Mouse (Mus musculus) kidney, postnatal 25 days (tissue): ENCODE measurements at regions not wholly inside any gene's neighbourhood (a gene's known extent, or its start where the extent isn't known, plus 50 kb on each side); places are given as distances from the start of the nearest gene placed in this dataset.
A peak's percentile ranks its signal among the peaks of the same experiment; 100 is the strongest.

ENCODE experiments used
- DNase-seq, 2 experiments: peaks; one replicate each; pipeline ENCODE4 v3.0.0; 2021; ENCODE audit warnings: mixed read lengths in 2 of 2

- DNase-seq: no peak
These were observed 51.8 kb downstream of the Calml3 start for GRCm38 (mm10) chr13:3752334-3752733.

DNA sequence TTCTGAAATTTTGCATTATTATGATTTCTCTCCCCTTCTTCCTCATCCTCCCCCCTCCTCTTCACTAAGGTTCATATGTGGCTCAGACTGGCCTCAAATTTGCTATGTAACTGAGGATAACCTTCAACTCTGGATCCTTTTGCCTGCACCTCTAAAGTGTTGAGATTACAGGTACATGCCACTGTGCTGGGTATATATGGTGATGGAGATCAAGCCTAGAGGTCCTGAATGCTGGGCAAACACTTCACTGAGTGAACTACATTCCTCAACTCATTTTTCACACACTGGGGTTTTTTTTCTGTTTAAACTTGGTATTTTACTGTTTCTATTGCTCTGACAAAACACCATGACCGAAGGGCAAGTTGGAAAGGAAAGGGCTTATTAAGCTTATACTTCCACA is 52.9 kb downstream of the Calml3 start:
- DNase-seq: no peak

- DNase-seq: peak; percentile 81 to 92
These were observed 53.4 kb downstream of the Calml3 start for GRCm38 (mm10) chr13:3750756-3751155.

- DNase-seq: peak; percentile 8 to 66
These were observed 54.5 kb downstream of the Calml3 start for GRCm38 (mm10) chr13:3749646-3750045.

- no peak for DNase-seq
These were observed 55.3 kb downstream of the Calml3 start for GRCm38 (mm10) chr13:3748859-3749258.

DNA sequence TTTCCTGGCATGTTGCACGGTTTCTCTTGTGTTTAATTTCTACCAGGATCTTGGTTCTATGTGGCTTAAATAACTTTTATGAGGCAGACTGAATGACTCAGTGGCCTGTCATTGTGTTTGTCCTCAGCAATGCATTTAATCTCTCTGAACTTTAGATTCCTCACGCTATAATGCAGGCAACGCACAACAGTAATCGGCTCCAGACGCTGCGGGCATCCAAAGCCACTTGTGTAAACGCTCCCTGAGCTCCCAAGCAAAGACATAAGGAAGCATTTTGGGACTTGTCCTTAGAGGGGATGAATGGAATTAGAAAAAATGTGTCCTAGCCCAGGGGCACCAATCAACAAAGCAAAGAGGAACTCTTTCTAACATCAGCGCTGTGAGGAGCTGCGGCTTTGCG is 57.6 kb downstream of the Calml3 start:
- DNase-seq: no peak

DNA sequence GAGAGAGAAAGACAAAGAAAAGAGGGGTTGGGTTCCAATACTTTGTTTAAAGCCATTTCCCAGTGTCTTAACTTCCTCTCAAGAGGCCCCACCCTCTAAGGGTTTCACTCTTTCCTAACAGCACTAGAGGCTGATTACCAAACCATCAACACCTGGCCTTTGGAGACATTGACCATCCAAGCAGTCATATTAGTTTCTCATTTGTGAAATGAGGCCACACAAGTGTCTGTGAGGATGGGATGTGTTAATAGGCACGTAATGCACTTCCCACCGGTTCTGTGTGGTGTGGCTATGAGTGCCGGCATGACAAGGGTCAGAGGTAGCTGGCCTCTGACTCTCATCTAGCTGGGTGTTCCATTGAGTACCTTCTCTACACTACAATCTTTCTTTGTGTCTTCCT is 59.2 kb downstream of the Calml3 start:
- no peak for DNase-seq

DNA sequence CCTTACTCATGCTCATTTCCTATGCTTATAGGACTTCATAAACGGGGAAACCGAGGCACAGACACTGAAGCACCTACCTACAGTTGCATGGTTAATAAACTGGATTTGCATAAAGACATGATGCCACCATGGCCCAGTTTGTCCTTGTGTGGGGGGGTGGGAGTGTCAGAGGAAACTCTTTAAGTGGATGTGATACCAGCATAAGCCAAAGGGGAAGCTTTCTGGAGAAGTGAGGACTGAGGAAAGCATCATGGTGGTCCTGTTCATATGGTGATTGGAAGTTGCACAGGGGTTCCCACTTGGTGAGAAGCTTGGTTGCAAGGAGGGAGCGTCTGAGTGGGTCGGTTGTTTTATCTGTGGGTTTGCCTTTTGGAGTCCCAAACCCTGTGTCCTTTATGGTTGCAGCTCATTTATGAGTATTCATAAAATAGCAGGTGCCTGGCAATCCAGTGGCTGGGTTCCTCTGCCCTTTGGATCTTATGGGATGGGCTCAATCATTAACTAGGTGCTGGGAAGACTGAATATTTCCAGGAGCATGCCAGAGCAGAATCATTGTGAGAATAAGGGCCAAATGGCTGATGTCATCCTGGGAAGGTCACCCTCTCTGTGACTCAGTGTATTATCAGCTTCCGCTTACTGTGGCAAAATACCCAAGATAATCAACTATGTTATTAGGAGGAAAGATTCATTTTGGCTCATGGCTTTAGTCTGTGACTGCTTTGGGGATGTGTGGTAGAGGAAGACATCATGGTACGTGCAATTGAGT is 60.2 kb downstream of the Calml3 start:
- peak; percentile 48 to 57 for DNase-seq

DNA sequence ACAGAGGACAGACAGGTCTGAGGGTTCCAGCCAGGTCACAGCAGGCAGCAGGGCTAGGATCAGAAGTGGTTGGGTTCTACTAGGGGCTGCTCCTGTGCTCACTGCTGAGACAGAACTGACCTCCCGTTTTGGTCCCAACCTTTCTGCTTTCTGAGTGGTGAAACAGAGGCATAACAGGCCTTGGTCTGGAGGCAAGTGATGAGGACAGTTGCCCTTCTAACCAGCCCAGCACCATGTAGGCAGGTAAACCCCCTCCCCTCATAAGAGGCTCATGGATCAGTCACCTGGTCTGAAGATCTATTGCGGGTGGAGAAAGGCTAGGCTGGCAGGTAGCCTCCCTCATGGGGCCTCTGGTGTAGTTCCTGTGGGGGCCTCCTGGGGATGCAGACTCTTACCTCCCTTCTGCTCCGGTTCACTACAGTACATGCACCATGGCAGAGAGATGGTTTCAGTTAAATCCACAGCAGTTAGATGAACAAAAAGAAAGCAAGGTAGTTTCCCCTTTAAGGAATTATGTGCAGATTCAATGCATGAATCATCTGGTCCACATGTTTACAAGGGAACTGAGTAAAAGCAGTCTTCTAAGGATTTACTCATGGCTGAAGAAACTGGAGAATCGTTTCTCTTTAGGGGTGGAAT is 61.2 kb downstream of the Calml3 start:
- peak in 1 of 2 experiments; percentile 27 for DNase-seq

GRCm38 (mm10) chr13:3742094-3742730 is 61.9 kb downstream of the Calml3 start:
- DNase-seq: peak; percentile 36 to 42

GRCm38 (mm10) chr13:3730699-3731021 is 73.5 kb downstream of the Calml3 start:
- no peak for DNase-seq

DNA sequence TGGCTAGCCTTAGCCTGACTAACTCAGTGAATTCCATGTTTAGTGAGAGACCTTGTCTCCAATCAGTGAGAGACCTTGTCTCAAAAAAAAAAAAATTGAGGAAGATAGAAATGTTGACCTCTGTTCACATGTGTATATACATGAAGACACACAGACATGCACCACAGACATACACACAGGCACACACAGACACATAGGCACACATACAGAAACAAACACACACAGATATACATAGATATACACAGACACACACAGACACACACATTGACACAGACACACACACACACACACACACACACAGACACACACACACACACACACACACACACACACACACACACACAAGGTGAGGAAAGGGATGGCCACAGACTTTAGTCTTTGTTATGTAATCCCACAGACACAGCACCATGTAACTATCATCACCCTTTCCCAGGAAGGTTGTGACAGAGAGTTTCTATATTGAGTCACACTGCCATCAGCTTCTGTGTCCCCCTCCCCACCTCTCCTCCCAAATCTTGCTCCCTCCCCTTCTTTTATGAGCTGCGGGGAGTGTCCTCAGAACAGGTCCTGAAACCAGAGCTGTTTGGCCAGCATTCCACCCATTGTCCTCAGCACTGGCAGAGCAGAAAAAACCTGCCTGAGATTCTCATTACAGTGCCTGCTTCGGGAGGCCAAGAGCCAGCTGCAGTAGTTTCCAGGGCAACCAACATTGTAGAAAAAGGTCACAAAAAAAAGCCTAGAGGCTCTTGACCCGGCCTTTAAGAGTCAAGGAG is 74.0 kb downstream of the Calml3 start:
- DNase-seq: peak in 1 of 2 experiments; percentile 54

GRCm38 (mm10) chr13:3728888-3729287 is 75.2 kb downstream of the Calml3 start:
- DNase-seq: no peak

DNA sequence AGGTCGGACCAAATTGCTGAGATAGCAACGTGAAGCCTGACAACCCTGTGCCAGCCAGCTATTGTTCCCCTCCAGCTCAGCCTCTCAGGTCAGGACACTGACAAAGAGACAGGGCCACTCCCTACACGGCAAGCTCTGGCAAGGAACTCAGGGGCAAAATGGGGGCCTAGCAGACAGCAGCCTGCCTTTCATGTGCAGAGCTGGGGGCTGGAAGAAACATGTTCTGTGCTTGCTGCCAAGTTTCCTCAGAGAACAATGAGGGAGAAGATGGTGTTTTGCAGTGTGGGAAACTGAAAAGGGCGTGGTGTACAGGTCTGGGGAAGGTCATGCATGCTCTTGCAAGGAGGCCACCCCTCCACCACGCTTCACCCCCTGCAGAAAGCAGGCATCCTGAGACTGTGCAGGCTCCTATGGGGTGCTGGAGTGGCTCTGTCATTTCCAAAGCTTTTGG is 77.8 kb downstream of the Calml3 start:
- DNase-seq: peak in 1 of 2 experiments; percentile 46

DNA sequence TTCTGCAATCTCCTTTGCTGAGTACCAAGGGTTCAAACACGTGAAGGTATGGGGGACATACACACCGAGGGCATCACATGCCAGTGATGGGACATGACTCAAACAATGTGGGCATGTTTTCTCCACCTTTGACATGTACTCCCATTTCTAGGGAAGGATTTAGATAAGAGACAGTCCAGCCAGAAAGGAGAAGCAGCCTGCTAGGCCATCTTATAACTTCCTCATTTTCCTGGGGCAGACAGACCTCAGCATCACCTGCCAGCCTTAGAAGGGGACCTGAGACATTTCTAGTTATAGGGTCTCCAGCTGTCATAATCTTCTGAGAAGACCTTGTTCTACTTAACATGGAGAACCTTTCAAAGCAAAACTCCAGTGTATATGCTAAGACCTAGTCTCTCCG is 78.3 kb downstream of the Calml3 start:
- DNase-seq: no peak

GRCm38 (mm10) chr13:3724313-3724712 is 79.8 kb downstream of the Calml3 start:
- no peak for DNase-seq

GRCm38 (mm10) chr13:3723458-3724143 is 80.5 kb downstream of the Calml3 start:
- DNase-seq: no peak

- DNase-seq: no peak
These were observed 81.2 kb downstream of the Asb13 start for GRCm38 (mm10) chr13:3715019-3715418.

GRCm38 (mm10) chr13:3712497-3713160 is 78.8 kb downstream of the Asb13 start:
- no peak for DNase-seq

DNA sequence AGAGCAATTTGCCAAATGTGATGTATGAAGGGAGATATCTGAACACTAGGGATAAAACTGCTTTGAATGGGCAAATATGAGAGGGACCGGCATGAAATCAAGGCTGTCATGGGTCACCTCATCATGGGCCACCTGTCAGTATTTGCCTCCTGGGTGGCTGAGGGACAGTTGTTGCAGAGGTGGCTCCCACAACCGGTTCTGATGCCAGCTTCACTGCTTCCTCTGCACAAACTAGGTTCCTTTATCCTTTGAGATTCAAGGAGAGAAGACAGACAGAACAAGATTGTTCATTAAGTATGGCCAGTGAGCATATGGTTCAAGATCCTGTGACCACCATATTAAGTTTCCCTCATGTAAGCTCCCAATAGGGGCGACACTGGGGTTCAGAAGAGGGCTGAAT is 78.3 kb downstream of the Asb13 start:
- DNase-seq: no peak

DNA sequence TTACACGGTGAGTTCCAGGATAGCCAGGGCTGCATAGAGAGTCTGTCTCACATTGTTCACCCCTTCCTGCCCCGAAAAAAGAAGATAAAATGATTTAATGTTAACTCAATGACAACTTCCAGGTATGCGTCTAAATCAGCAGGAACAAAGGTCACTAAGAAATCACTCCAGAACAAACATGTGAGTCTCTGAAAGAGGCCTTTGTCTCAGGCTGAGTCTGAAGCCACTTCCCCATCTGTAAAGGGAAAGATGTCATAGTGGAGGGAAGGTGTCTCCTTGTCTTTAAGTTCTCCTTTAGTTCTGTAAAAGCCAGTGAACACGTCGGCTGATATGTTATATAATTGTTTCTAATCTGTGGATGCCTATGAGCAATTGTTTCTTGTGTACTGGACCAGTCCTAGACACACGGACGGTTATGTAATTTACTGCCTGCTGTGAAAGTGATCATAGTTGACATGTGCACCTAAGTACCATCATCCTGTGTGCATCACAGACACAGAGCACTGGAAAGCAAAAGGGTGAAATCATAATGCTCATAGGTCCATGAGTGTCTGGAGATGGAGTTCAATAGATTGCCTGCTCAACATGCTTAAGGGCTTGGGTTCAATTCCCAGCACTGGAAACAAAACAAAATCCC is 76.3 kb downstream of the Asb13 start:
- DNase-seq: no peak
